In the genomic region with DNA sequence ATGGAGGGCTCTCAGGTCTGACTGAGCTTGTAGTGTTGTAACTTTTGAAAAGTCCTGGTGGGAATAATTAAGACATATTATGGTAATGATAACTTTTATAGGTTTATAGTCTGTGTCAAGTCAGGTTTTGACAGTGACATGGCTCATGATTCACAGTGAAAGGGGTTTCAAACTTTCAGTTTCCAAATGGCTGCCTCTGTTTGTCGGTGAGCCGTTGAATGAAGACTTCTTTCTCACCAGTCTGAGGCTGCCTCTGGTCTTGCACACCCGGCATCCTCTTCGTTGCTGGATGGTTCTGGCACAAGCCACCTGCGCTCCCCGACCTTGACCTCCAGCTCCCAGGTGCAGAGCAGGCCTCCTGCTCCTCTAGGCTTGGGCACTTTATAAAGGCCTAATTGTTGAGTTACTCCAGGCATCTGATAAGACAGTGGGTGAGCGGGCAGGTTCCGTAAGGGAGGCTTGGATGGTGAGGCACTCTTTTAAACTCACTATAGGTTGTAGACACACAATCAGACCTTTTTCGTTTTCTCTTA, we compare ENCODE assay signal across 8 mouse cellular contexts. TPM values are rescaled to one million over a fixed set of nuclear protein-coding genes. Genes with fewer than 3 reads are reported as not detected.
DNase-seq lines count a peak whose midpoint lies in the region; ATAC-seq and TF ChIP-seq lines count a peak whose summit lies in the region.

No protein-coding gene starts in this region.

- no peaks in the 10 kb centered on the region for H3K36me3 ChIP-seq in hindbrain, embryonic 14.5 days (replicated peaks; ENCODE audit: control insufficient read depth, insufficient read depth)
- H3K36me3 ChIP-seq in midbrain, embryonic 15.5 days (replicated peaks) = no peaks in the 10 kb centered on the region

- peaks cover 45% of the 10 kb centered on the region for H3K4me1 ChIP-seq in bone marrow macrophage, adult 2 months (ENCODE audit: control insufficient read depth, insufficient read depth, low read length)
- H3K4me1 ChIP-seq in hindbrain, embryonic 14.5 days (replicated peaks; ENCODE audit: control insufficient read depth, insufficient read depth, low read length) = peaks cover 46% of the 10 kb centered on the region
- H3K4me1 ChIP-seq in midbrain, embryonic 15.5 days = peaks cover 52% of the 10 kb centered on the region

- no peak for ATAC-seq in hindbrain, embryonic 14.5 days (ENCODE audit: low FRiP score)
- no peak for ATAC-seq in midbrain, embryonic 15.5 days (replicated peaks)

- DNase-seq in kidney, adult 9 months = peak; percentile 32
- no peak for DNase-seq in kidney, adult 18-20 months
- DNase-seq in hindbrain, embryonic 14.5 days (ENCODE audit: low spot score) = no peak
- no peak for DNase-seq in right cerebral cortex, postnatal 25 days
- DNase-seq in adrenal gland, adult 18-20 months (ENCODE audit: low spot score in 2 of 2) = no peak
- DNase-seq in cerebellum, postnatal 4 days (ENCODE audit: low spot score in 2 of 2) = no peak

- peak overlapping the region; percentile 83 for H3K4me3 ChIP-seq in bone marrow macrophage, adult 2 months (ENCODE audit: insufficient read depth, low read length)
- H3K4me3 ChIP-seq in hindbrain, embryonic 14.5 days (replicated peaks; ENCODE audit: low read length) = peak overlapping the region; percentile 82
- H3K4me3 ChIP-seq in midbrain, embryonic 15.5 days = peak overlapping the region; percentile 88

- H3K4me2 ChIP-seq in hindbrain, embryonic 14.5 days (replicated peaks) = peak overlapping the region; percentile 92
- peak overlapping the region; percentile 95 for H3K4me2 ChIP-seq in midbrain, embryonic 15.5 days

- H3K27me3 ChIP-seq in hindbrain, embryonic 14.5 days (ENCODE audit: control insufficient read depth, insufficient read depth, low read length) = no peaks in the 10 kb centered on the region
- no peaks in the 10 kb centered on the region for H3K27me3 ChIP-seq in midbrain, embryonic 15.5 days (replicated peaks)

- no peak for TF ChIP-seq POLR2A in bone marrow macrophage, adult 2 months (IDR thresholded peaks at IDR 0.05; ENCODE audit: borderline replicate concordance, low read depth, low read length)

- TF ChIP-seq CTCF in bone marrow macrophage, adult 2 months (IDR thresholded peaks at IDR 0.05; ENCODE audit: low read depth, low read length) = no peak

- H3K27ac ChIP-seq in bone marrow macrophage, adult 2 months (ENCODE audit: insufficient read depth, low read depth, low read length) = no peak overlapping the region
- H3K27ac ChIP-seq in hindbrain, embryonic 14.5 days = peak overlapping the region; percentile 48; the same call in 1 of the 2 replicates
- H3K27ac ChIP-seq in midbrain, embryonic 15.5 days = no peak overlapping the region

- H3K9ac ChIP-seq in hindbrain, embryonic 14.5 days = peak overlapping the region; percentile 90; the same call in 1 of the 2 replicates
- H3K9ac ChIP-seq in midbrain, embryonic 15.5 days = peak overlapping the region; percentile 15

- H3K9me3 ChIP-seq in hindbrain, embryonic 14.5 days (ENCODE audit: control insufficient read depth, low read length) = no peaks in the 10 kb centered on the region
- no peaks in the 10 kb centered on the region for H3K9me3 ChIP-seq in midbrain, embryonic 15.5 days

- WGBS in hindbrain, embryonic 14.5 days = 36% methylated on average over 9 of the region's 9 CpGs
- WGBS in midbrain, embryonic 15.5 days = 45% methylated on average over 9 of the region's 9 CpGs

RNA-seq across cellular contexts. Expression of gene Trak1, which starts 2.0 kb away (rescaled TPM):
- 51.5 and 61.1 TPM in 2 replicates for polyA plus RNA-seq in bone marrow macrophage, adult 2 months (2012; ENCODE audit: insufficient read depth, insufficient read length, missing spikeins)
- 63.0 and 65.9 TPM in 2 replicates for polyA plus RNA-seq in hindbrain, embryonic 14.5 days (2014; fragmentation: Nextera tagmentation; extraction: Ambion mirVana)
- polyA plus RNA-seq in midbrain, embryonic 15.5 days (2015; fragmentation: Nextera tagmentation; extraction: Ambion mirVana) = 60.7 and 61.2 TPM in 2 replicates
- 10 to 100 TPM; 75.7 to 96.6 TPM for total RNA-seq in adrenal gland, adult 18-20 months (2021)

RNA-seq across cellular contexts. Expression of gene Ulk4, which starts 22.3 kb away (rescaled TPM):
- 0.49 and 1.3 TPM in 2 replicates for polyA plus RNA-seq in bone marrow macrophage, adult 2 months (2012; ENCODE audit: insufficient read depth, insufficient read length, missing spikeins)
- polyA plus RNA-seq in hindbrain, embryonic 14.5 days (2014; fragmentation: Nextera tagmentation; extraction: Ambion mirVana) = 50.0 and 65.6 TPM in 2 replicates
- polyA plus RNA-seq in midbrain, embryonic 15.5 days (2015; fragmentation: Nextera tagmentation; extraction: Ambion mirVana) = 84.7 and 92.9 TPM in 2 replicates
- 1 to 10 TPM; 1.2 to 2.2 TPM for total RNA-seq in adrenal gland, adult 18-20 months (2021)

Comparison
In these comparisons a context has a peak if more than half of its experiments do, and no peak if none do; other contexts are left out.
1. RNA of gene Ulk4, which starts 22.3 kb away (polyA plus RNA-seq): 84.7 to 92.9 TPM in midbrain, embryonic 15.5 days and 50.0 to 65.6 TPM in hindbrain, embryonic 14.5 days; 0.49 to 1.3 TPM in bone marrow macrophage, adult 2 months; every median in the first group is over 10 times any median in the second.
2. Peak in every context shown above with its lines, with median percentiles within 50 percentile points of each other: H3K4me3 ChIP-seq.